Mouse (Mus musculus): ENCODE data around the gene Numa1.
"Not testable (repeated sequence)": the region's sequence is repeated elsewhere in the genome, so short reads cannot be mapped to it uniquely, and the experiment has no call there.

Numa1 gene

DNA sequence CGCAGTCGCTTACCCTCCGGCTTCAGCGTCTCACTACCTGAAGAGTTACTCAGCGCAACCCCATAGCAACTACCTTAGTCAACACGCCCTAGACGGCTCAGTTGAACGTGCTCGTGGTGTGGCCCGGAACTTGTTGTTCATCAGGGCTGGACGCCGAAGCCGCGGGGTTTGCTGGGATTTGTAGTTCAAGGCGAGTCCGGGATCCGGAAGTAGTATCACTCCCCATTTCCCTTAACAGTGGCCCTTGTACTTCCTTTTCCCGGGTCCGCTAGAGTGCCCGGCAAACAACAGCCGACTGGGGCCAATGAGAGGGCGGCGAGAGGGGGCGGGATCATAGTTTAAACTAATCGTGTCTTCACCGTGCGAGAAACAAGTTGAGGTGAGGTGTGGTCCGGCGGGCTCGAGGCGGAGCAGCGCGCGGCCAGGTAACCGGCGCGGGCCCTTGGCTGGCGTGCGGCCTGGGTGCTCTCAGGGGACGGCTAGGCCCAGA, at the start of gene Numa1, which contains the start of gene Lrrc51:
Gene Numa1, plus strand, starts transcription at position 361 of the 490 bp plus-strand sequence.
Gene Lrrc51, minus strand, starts transcription at position 145 of the 490 bp plus-strand sequence.
- DNase-seq (ENCODE audit: low spot score) = peak; percentile 94

DNA sequence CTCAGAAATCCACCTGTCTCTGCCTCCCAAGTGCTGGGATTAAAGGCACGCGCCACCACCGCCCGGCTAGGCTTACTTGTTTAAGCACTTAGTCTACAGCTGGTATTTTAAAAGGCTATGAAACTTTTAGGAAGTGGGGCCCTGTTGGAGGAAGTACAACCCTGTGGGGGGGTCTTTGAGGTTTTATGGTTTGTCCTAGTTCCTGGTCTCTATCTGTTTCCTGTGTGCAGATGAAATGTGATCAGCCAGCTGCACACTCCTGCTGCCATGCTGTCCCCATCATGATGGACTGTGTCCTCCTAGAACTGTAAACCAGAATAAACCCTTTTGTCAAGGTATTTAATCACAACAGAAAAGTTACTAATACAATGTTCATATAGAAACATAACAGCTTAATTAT, 49.8 kb upstream of the Numa1 start:
- no peak for DNase-seq (ENCODE audit: low spot score)

DNA sequence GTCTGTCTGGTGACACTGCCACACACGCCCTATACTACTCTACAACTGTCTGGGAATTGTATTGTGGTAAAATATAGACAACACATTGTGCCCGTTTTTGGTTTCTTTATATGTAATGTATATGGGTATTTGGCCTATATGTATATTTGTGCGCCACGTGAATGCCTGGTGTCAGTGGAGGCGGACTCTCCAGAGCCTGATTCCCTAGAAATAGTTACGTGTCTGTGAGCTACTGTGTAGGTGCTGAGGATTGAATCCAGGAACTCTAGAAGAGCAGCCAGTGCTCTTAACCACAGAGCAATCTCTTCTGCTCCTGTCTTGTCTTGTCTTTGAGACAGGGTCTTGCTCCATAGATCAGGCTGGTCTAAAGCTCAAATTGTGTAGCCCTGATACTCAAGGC, 47.6 kb upstream of the Numa1 start:
- no peak for DNase-seq (ENCODE audit: low spot score)

DNA sequence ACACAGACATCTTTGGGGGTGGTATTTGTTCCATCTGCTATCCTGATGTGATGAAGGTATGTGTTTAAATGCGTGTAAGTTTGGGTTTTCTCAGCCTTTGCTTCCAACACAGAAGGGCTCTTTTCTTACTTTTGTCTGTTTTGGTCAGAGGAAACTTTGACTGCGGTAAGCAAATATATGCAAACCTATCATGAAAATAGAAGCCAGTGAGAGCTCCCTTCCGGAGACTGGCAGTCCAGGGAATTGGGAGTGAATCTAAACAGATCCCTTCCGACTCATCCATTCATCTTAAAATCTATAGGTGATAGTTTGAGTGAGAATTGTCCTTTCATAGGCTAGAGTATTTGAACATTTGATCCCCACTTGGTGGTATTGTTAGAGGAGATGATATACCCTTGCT, 45.5 kb upstream of the Numa1 start:
- no peak for DNase-seq (ENCODE audit: low spot score)

DNA sequence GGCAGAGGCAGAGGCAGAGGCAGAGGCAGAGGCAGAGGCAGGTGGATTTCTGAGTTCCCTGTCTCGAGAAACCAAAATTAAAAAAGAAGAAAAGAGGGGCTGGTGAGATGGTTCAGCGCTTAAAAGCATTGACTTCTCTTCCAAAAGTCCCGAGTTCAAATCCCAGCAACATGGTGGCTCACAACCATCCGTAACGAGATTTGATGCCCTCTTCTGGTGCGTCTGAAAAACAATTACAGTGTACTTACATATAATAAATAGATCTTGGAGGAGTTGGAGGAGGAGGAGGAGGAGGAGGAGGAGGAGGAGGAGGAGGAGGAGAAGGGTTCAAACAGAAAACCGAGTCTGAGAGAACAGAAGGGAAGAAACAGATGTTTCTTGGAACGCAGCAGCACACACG, 38.2 kb upstream of the Numa1 start:
- DNase-seq (ENCODE audit: low spot score) = no peak

DNA sequence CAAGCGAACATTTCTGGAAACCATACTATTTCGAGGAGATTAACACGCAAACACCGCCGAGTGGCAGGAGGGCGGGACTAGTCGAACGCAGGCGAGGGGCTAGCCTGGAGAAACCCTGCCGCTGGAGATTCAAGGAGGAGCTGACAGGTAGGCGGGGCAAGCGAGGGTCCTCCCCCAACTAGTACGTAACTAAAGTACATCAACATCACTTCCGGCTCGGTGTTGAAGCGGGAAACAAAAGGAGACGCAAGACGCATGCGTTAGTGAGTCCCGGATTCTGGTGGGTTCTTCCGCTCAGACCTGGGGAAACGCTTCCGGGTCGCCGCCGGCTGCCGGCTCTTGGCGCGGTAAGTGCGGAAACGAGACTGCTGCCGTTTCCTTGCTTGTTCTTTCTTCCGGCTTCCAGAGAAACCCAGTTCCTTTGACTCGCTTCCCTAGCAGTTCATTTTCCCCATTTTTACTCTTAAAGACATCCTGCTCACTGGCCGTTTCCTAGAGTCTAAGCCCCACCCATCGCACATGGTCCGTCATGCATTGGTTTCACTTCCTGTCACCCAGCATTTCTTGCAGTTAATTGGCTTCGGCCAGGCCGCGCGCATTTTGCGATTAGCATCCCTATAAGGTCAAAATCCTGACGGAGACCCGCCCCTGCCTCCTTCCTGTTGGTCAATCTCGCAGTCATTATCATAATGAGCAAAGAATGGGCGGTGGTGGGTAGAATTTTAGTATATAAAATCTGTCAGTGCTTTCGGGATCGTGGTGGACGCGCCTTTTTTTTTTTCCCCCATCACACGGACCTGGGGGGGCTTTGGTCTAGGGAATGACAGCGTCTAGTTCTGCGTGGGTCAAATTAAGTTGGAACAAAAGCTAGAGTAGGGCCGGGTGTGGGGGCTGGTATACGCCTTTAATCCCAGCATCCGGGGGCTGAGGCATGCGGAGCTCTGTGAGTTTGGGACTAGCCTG, 37.5 kb upstream of the Numa1 start:
- DNase-seq (ENCODE audit: low spot score) = peak; percentile 92

DNA sequence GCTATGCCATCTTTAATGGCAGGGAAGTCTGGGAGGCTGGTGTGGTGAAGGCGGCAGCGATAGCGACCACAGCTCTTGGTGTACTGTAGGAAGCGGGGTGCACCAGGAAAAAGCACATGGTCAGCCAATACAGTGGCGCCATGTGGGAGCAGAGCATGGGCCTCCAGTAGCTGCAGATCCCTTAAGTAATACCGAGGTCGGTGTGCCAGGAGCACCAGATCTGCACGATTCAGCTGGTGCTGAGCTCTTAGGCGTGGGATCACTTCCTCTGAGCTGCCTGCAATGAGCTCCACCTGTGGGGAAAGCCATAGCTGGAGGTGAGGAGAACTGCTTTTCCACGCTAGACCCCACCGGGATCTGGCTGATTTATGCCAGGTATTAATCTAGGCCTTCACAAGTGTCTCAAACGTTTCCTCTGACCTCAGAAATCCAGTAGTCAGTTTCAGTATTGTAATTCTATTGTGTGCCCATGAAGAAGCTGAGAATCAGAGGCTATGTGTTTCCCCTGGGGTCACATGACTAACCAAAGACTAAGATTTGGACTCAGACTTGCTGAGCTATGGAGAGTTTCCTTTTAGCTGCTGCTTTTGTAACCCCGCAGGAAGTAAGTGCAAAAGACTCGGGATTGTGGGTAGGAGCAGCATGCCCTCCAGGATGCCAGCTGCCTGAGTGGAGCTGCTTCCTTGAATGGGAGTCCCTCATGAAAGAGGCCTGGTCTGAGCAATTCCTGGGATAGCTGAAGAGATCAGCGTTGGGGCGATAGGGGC, 33.4 kb upstream of the Numa1 start:
- DNase-seq (ENCODE audit: low spot score) = no peak

DNA sequence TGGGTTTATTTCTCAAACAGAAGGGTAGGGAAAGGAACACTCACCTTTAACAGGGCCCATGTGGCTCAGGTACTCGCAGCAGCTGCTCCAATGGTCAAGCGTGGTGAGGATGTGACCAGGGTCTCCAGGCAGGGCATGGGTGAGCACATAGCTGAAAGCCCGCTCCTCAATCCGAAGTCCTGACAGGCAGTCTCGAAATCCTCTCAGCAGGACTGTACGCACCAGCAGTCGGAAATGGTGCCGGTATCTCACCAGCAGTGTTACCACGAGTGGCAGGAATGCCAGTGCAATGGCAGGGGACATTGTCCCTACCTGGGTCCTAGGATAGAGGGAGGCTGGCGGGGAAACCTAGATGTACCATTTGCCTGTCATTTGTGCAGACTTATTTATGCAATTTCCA, 31.9 kb upstream of the Numa1 start:
- no peak for DNase-seq (ENCODE audit: low spot score)

DNA sequence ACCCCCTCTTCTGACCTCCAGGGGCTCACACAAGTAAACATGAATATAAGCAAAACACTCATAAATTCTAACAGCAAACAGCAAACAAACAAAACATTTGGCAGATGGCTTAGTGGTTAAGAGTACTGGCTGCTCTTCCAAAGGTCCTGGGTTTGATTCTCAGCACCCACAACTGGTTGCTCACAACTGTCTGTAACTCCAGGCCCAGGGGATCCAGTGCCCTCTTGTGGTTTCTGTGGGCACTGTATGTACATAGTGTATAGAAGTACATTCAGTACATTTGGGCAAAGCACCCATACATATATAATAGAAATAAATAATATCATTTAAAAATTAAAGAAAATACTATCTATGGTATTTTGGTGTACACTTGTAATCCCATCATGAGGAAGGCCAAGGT, 31.1 kb upstream of the Numa1 start:
- no peak for DNase-seq (ENCODE audit: low spot score)

DNA sequence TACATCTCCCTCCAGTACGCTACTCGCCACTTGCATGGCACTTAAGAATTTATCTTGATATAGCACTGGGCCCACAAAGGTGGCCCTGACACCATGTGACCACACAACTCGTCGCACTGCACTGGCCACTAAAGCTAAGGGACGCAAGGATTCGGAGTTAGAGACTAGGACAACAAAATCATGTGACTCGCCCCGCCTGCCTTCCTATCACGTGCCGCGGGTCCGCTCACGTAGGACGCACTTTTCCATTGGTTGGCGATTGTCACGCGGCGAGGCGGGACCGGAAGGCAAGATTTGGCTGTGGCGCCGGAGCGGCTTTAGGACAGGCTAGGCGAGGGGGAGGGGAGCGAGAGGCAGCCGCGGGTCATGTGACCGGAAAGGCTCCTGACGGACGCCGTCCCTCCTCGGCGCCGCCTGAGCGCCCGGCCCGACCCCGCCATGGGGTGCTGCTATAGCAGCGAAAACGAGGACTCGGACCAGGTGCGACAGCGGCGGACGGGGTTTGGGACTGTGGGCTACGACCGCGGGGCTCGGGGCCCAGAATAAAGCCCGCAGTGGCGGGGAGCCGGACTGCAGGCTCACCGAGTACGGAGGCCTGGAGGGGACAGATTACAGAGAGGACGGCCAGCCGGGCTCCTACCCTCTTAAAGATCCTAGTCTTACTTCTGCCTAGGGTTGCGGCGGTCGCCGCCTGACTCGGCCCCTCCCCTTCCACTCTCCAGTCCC, 28.2 kb upstream of the Numa1 start, which contains the start of gene Lamtor1:
Gene Lamtor1, plus strand, starts transcription at position 344 of the 726 bp plus-strand sequence.
- peak; percentile 99 for DNase-seq (ENCODE audit: low spot score)

DNA sequence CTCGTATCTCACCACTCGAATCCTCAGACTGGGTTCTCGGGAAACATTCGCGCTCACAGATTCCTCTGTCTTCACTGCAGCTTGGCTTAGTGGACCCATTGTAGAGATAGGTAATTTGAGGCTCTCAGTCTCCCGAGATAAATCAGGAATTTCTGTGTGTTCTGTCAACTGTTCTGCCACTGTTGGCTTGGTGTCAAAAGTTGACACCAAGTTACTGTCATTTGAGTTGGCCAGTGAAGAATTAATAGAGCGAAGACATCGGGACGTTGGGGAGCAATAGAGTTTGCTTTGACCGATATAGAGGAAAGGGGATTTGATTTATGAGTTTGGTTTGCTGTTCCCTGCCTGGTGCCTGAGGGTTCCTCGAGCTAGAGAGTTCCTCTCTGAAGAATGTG, 27.6 kb upstream of the Numa1 start, which contains the start of gene Tomt:
Gene Tomt, minus strand, starts transcription at position 73 of the 395 bp plus-strand sequence.
- DNase-seq (ENCODE audit: low spot score) = no peak

DNA sequence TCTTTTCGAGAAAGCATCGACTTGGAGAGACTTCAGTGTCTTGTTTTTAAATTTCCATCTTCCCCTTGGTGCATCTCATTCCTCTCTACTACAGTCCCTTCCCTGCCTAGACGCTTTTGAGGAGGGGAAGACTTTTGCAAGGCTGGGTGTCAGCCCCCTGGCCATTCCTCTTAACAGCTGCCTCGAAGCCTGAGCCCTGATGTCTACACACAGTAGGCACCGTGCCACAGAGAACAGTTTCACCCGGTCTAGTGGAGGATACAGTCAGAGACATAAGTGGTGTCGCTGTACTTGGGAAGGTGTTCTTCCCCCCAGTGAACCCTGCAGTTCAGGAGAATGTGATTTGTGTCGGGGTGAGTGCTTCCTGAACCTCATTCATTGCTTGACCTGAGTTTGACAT, 27.2 kb upstream of the Numa1 start:
- DNase-seq (ENCODE audit: low spot score) = no peak

DNA sequence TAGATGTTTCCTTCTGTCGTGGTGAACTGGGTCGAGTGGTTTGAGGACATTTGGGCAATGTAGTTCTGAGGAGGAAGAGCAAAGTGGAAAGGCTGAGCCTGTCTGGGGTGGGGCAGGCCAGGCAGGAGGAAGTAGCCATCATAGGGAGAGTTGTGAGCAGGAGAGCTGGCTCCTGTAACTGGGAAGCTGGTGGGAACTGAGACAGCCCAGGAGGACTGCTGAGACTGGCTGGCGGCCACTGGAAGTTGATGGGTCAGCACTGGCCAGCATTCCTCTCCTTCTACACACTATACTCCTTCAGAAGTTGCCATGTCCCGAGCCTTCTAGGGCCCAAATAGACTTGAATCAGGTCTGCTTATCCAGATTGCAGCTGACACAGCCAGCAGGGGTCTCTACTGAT, 25.5 kb upstream of the Numa1 start:
- DNase-seq (ENCODE audit: low spot score) = no peak

DNA sequence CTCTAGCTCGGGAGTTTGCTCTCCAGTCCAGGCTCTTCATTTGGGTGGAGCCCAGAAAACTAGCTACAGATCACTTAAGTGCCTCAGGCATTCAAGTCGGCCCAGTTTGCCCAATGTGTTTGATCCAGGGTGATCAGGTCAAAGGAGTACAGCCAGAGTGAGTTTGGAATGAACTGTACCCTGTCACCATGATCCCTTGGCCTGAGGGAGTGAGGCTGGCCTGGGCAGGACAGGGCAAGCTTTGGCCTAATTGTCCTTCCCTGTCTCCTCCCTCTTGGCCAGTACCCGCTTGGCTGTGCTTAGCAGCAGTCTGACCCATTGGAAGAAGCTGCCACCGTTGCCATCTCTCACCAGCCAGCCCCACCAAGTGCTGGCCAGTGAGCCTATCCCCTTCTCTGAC, 23.8 kb upstream of the Numa1 start:
- DNase-seq (ENCODE audit: low spot score) = no peak

DNA sequence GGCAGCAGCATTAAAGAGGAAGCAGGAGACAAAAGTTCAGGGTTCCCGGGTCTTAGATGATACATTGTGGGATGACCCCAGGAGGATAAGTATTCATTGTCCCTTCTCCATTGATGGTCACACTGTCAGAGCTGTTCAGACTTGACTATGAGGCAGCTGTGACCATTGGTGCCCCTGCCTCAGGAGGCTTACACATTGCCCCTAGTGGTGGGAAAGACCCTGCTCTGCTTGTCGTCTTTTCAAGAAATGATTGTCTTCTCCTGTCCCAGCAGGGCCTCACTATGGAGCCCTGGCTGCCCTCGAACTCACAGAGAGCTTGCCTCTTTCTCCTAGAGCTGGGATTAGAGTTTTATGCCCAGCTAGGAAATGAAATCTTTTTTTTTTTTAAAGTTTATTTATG, 21.9 kb upstream of the Numa1 start:
- DNase-seq (ENCODE audit: low spot score) = no peak

DNA sequence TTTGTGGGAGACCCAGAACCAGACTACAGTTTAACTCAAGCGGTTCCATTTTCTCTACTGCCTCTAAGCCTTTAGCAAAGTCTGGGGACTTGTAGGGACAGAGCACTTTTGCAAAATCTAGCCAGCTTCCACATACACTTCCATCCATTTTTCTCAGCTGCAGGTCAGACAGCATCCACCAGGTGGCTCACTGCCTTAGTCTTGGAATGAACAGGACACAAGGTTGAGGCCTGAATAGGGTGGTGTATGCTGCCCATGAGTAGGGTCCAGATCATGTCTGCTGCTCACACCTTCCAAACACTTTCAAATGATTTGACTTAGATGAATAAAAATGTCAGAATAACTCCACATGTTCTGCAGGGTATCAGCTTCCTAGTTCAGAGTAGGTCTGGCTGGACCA, 15.8 kb upstream of the Numa1 start:
- peak; percentile 46 for DNase-seq (ENCODE audit: low spot score)

DNA sequence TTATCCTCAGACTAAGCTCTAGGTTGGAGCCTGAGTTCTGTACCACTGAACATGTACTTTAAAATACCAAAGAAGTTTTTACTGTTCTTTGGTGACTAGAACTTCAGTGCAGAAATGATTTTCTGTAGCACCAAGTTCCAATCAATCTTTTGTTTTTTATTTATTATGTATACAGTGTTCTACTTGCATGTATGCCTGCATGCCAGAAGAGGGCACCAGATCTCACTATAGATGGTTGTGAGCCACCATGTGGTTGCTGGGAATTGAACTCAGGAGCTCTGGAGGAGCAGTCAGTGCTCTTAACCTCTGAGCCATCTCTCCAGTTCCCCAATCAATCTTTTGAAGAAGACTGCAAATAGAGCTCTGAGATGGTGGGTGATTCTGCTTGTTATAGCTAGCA, 8.0 kb upstream of the Numa1 start:
- not testable (repeated sequence) for DNase-seq (ENCODE audit: low spot score)

DNA sequence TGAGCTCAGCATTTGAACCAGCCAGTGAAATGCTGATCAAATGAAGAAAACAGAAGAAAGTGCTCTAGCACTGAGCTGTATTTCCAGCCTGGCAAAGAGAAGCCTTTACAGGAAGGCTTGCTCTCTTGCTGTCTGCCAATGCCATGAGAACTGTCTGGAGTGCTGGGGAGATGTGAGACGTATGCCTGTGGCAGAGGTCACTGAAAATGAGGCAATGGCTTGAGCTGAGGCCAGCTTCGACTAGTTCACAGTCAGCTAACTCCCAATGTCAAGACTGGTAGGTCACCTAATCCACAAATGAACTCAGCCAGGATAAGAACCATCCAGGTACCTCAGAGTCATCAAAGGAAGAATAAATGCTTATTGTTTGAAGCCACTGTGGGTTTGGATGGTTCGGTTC, 5.8 kb upstream of the Numa1 start:
- DNase-seq (ENCODE audit: low spot score) = no peak

DNA sequence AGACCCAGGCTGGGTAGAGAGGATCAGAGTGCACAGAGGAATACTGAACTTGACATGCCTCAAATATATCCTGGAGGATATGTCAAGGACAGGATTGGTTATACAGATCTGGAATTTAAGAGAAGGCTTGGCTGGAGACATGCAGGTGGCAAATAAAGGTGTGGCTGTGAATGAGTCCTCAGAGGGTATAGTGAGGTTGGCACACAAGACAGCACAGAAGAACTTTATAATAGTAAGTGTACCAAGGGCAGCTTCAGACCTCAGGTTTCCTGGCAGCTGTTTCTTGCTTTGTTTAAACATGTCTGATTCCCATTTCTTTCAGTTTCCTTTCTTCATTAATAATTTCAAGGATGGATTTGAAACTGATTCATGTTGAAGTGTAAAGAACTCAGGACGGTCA, 1.4 kb upstream of the Numa1 start:
- no peak for DNase-seq (ENCODE audit: low spot score)

DNA sequence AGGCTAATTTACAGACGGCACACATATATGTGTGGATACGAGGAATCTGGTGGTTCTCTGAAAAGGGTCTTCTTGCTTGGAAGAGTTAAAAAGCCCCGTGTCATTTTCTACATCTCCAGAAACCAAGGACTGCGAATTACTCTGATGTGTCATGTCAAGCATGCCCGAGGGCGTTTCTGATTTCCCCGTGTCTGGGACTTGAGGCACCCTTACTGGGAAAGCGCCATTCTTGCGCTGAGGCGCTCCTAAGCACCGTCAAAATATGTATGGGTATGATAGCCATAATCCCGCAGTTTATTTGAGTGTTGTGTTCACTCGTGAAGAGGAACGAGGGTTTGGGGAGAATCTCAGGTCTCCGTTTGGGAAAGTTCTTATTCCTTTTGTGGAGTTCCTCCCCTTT, 611 bp upstream of the Numa1 start:
- DNase-seq (ENCODE audit: low spot score) = no peak

DNA sequence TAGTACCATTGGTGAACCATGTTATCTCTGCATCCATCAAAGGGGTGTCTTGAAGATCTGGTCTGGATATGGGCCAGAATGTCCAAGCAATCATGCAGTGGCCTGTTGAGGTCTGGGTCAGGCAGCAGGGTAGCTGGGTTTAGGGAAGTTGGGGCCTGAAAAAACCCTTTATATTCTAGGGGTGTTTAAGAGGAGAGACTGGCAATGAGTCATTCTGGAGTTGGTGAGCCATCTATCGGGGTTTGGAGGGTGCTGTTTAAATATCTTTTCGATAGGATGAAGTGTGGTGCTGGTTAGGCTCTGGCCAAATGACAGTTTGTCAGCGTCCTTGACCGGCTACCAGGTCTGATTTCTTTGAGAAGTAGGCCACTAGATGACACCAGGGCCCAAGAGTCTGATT, 2.0 kb downstream of the Numa1 start:
- DNase-seq (ENCODE audit: low spot score) = no peak

DNA sequence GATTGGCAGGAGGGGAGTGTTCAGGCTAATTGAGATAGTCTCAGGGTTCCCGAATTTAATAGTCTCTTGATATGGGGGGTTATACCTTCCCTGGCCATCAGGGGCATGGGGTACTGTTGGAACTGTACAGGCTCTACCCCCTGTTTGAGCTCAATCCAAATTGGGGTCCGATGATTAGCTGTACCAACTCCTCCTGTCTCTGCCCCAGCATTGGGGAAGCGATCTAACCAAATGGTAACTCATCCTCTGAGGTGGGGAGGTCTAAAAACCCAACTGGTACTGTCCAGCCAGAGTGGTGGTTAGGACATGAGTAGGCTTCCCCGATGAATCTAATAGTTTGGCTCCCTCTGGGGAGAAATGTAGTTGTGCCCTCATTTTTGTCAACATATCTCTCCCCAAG, 3.1 kb downstream of the Numa1 start:
- DNase-seq (ENCODE audit: low spot score) = no peak
